Mouse (Mus musculus): ENCODE results near the gene Gjb3.

DNA sequence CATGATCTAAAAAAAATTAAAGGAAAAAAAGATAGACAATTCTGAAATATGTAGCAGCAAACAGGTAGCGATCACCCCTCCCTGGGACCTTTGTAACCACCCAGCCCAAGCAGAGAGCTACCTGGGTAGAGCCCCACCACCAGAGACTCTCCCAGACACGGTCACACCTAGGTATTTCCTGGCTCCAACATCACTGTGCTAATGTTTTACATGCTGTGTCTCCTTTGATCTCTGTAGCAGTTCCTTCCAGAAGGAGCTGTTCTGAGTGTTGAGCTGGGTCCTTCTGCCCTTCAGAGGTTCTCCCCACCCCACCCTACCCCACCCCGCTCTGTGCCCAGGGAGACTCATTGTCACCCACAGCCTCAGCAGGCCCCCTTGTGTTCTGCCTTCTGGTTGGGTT, 7.0 kb downstream of the Gjb3 start:
- no peak for TF ChIP-seq CTCF (IDR thresholded peaks at IDR 0.05; ENCODE audit: low read depth)
- no peak for TF ChIP-seq EP300 (optimal IDR thresholded peaks at IDR 0.05)

Measured in stomach, postnatal 0 days (tissue).